Mouse (Mus musculus): ENCODE measurements around the gene Hist1h3b. TPM values are rescaled to one million over a fixed set of nuclear protein-coding genes. Genes with fewer than 3 reads are reported as not detected.

Gene Hist1h3b
- polyA plus RNA-seq, 1 experiment from 2014 or later, result 6.7 TPM

GRCm38 (mm10) chr13:23729192-23729525, 22.9 kb upstream of the Hist1h3b start:
- no peaks in the 10 kb centered on the region for H3K9me3 ChIP-seq (ENCODE audit: control insufficient read depth, low read length)
- H3K27ac ChIP-seq (replicated peaks in 1 of 2; ENCODE audit: control insufficient read depth in 1 of 2, insufficient read depth in 1 of 2, low read depth in 2 of 2, low read length in 2 of 2), result no peak overlapping the region
- H3K27me3 ChIP-seq (ENCODE audit: control insufficient read depth, insufficient read depth, low read length), result no peaks in the 10 kb centered on the region
- no peak overlapping the region for H3K4me2 ChIP-seq (ENCODE audit: low read length)
- H3K36me3 ChIP-seq (ENCODE audit: control insufficient read depth, insufficient read depth, low read length), result no peaks in the 10 kb centered on the region
- no peak overlapping the region for H3K4me3 ChIP-seq (ENCODE audit: control insufficient read depth in 1 of 2, insufficient read depth in 1 of 2, low read depth in 1 of 2, low read length in 2 of 2)
- WGBS, result 86% methylated on average over 9 of the region's 9 CpGs
- H3K4me1 ChIP-seq (ENCODE audit: control insufficient read depth in 2 of 2, insufficient read depth in 2 of 2, low read length in 2 of 2), result peaks cover 10 to 11% of the 10 kb centered on the region in 2 experiments
- no peak overlapping the region for H3K9ac ChIP-seq (ENCODE audit: low read length)
- ATAC-seq (ENCODE audit: insufficient number of reproducible peaks, insufficient read depth, low FRiP score, low read depth), result no peak

GRCm38 (mm10) chr13:23729706-23730105, 22.4 kb upstream of the Hist1h3b start:
- WGBS, result 95% methylated on average over 5 of the region's 5 CpGs
- no peak overlapping the region for H3K9ac ChIP-seq (ENCODE audit: low read length)
- no peak for ATAC-seq (ENCODE audit: insufficient number of reproducible peaks, insufficient read depth, low FRiP score, low read depth)
- no peak overlapping the region for H3K27ac ChIP-seq (replicated peaks in 1 of 2; ENCODE audit: control insufficient read depth in 1 of 2, insufficient read depth in 1 of 2, low read depth in 2 of 2, low read length in 2 of 2)
- peaks cover 7% of the 10 kb centered on the region in 2 experiments for H3K4me1 ChIP-seq (ENCODE audit: control insufficient read depth in 2 of 2, insufficient read depth in 2 of 2, low read length in 2 of 2)
- H3K36me3 ChIP-seq (ENCODE audit: control insufficient read depth, insufficient read depth, low read length), result no peaks in the 10 kb centered on the region
- no peaks in the 10 kb centered on the region for H3K9me3 ChIP-seq (ENCODE audit: control insufficient read depth, low read length)
- H3K4me2 ChIP-seq (ENCODE audit: low read length), result no peak overlapping the region
- H3K27me3 ChIP-seq (ENCODE audit: control insufficient read depth, insufficient read depth, low read length), result no peaks in the 10 kb centered on the region
- H3K4me3 ChIP-seq (ENCODE audit: control insufficient read depth in 1 of 2, insufficient read depth in 1 of 2, low read depth in 1 of 2, low read length in 2 of 2), result no peak overlapping the region

- H3K9ac ChIP-seq (ENCODE audit: low read length), result no peak overlapping the region
- H3K27ac ChIP-seq (replicated peaks in 1 of 2; ENCODE audit: control insufficient read depth in 1 of 2, insufficient read depth in 1 of 2, low read depth in 2 of 2, low read length in 2 of 2), result no peak overlapping the region
- no peak for ATAC-seq (ENCODE audit: insufficient number of reproducible peaks, insufficient read depth, low FRiP score, low read depth)
- no peaks in the 10 kb centered on the region for H3K9me3 ChIP-seq (ENCODE audit: control insufficient read depth, low read length)
- 0 out of 2 replicates have a peak overlapping the region, but pooled peaks have one; percentile 8 for H3K4me2 ChIP-seq (ENCODE audit: low read length)
- no peak overlapping the region for H3K4me3 ChIP-seq (ENCODE audit: control insufficient read depth in 1 of 2, insufficient read depth in 1 of 2, low read depth in 1 of 2, low read length in 2 of 2)
- 11% methylated on average over 8 of the region's 8 CpGs for WGBS
- peaks cover 4 to 5% of the 10 kb centered on the region in 2 experiments; a peak in 3 of 4 replicates for H3K4me1 ChIP-seq (ENCODE audit: control insufficient read depth in 2 of 2, insufficient read depth in 2 of 2, low read length in 2 of 2)
- H3K36me3 ChIP-seq (ENCODE audit: control insufficient read depth, insufficient read depth, low read length), result no peaks in the 10 kb centered on the region
- H3K27me3 ChIP-seq (ENCODE audit: control insufficient read depth, insufficient read depth, low read length), result no peaks in the 10 kb centered on the region
Measured at GRCm38 (mm10) chr13:23730479-23730878, 21.6 kb upstream of the Hist1h3b start.

GRCm38 (mm10) chr13:23732156-23732804, 19.8 kb upstream of the Hist1h3b start:
- Histone ChIP-seq H3K9me3 (ENCODE audit: control insufficient read depth, low read length) (no peaks in the 10 kb centered on the region), H3K4me3 (ENCODE audit: control insufficient read depth in 1 of 2, insufficient read depth in 1 of 2, low read depth in 1 of 2, low read length in 2 of 2) (no peak overlapping the region), H3K4me2 (ENCODE audit: low read length) (no peak overlapping the region), H3K36me3 (ENCODE audit: control insufficient read depth, insufficient read depth, low read length) (no peaks in the 10 kb centered on the region), H3K9ac (ENCODE audit: low read length) (no peak overlapping the region), H3K27ac (replicated peaks in 1 of 2; ENCODE audit: control insufficient read depth in 1 of 2, insufficient read depth in 1 of 2, low read depth in 2 of 2, low read length in 2 of 2) (no peak overlapping the region), H3K4me1 (ENCODE audit: control insufficient read depth in 2 of 2, insufficient read depth in 2 of 2, low read length in 2 of 2) (peaks cover 4 to 5% of the 10 kb centered on the region in 2 experiments; a peak in 3 of 4 replicates), H3K27me3 (ENCODE audit: control insufficient read depth, insufficient read depth, low read length) (no peaks in the 10 kb centered on the region)
- no peak for ATAC-seq (ENCODE audit: insufficient number of reproducible peaks, insufficient read depth, low FRiP score, low read depth)
- 23% methylated on average over 8 of the region's 8 CpGs for WGBS

GRCm38 (mm10) chr13:23737091-23737490, 15.0 kb upstream of the Hist1h3b start:
- H3K36me3 ChIP-seq (ENCODE audit: control insufficient read depth, insufficient read depth, low read length), result no peaks in the 10 kb centered on the region
- H3K4me3 ChIP-seq (ENCODE audit: control insufficient read depth in 1 of 2, insufficient read depth in 1 of 2, low read depth in 1 of 2, low read length in 2 of 2), result no peak overlapping the region
- no peaks in the 10 kb centered on the region for H3K9me3 ChIP-seq (ENCODE audit: control insufficient read depth, low read length)
- no peak overlapping the region for H3K9ac ChIP-seq (ENCODE audit: low read length)
- 90% methylated on average over 5 of the region's 5 CpGs for WGBS
- no peaks in the 10 kb centered on the region for H3K27me3 ChIP-seq (ENCODE audit: control insufficient read depth, insufficient read depth, low read length)
- H3K4me1 ChIP-seq (ENCODE audit: control insufficient read depth in 2 of 2, insufficient read depth in 2 of 2, low read length in 2 of 2), result peaks cover 0 to 15% of the 10 kb centered on the region in 2 experiments; a peak in 1 of 4 replicates
- H3K27ac ChIP-seq (replicated peaks in 1 of 2; ENCODE audit: control insufficient read depth in 1 of 2, insufficient read depth in 1 of 2, low read depth in 2 of 2, low read length in 2 of 2), result no peak overlapping the region
- no peak for ATAC-seq (ENCODE audit: insufficient number of reproducible peaks, insufficient read depth, low FRiP score, low read depth)
- no peak overlapping the region for H3K4me2 ChIP-seq (ENCODE audit: low read length)

- peak overlapping the region; percentile 51 to 86; a peak in 3 of 4 replicates for H3K4me3 ChIP-seq (ENCODE audit: control insufficient read depth in 1 of 2, insufficient read depth in 1 of 2, low read depth in 1 of 2, low read length in 2 of 2)
- H3K27ac ChIP-seq (replicated peaks in 1 of 2; ENCODE audit: control insufficient read depth in 1 of 2, insufficient read depth in 1 of 2, low read depth in 2 of 2, low read length in 2 of 2), result peak overlapping the region; percentile 99
- ATAC-seq (ENCODE audit: insufficient number of reproducible peaks, insufficient read depth, low FRiP score, low read depth), result no peak
- WGBS, result 18% methylated on average over 4 of the region's 4 CpGs
- peak overlapping the region; percentile 75 for H3K4me2 ChIP-seq (ENCODE audit: low read length)
- no peaks in the 10 kb centered on the region for H3K36me3 ChIP-seq (ENCODE audit: control insufficient read depth, insufficient read depth, low read length)
- peaks cover 0 to 15% of the 10 kb centered on the region in 2 experiments; a peak in 1 of 4 replicates for H3K4me1 ChIP-seq (ENCODE audit: control insufficient read depth in 2 of 2, insufficient read depth in 2 of 2, low read length in 2 of 2)
- no peaks in the 10 kb centered on the region for H3K27me3 ChIP-seq (ENCODE audit: control insufficient read depth, insufficient read depth, low read length)
- peak overlapping the region; percentile 95 for H3K9ac ChIP-seq (ENCODE audit: low read length)
- no peaks in the 10 kb centered on the region for H3K9me3 ChIP-seq (ENCODE audit: control insufficient read depth, low read length)
Measured at GRCm38 (mm10) chr13:23738041-23738440, 14.0 kb upstream of the Hist1h3b start.

- Histone ChIP-seq H3K9me3 (ENCODE audit: control insufficient read depth, low read length) (no peaks in the 10 kb centered on the region), H3K27me3 (ENCODE audit: control insufficient read depth, insufficient read depth, low read length) (no peaks in the 10 kb centered on the region), H3K9ac (ENCODE audit: low read length) (peak within 1 kb of the TSS; percentile 95), H3K4me3 (ENCODE audit: control insufficient read depth in 1 of 2, insufficient read depth in 1 of 2, low read depth in 1 of 2, low read length in 2 of 2) (peak within 1 kb of the TSS; percentile 51 to 86), H3K4me1 (ENCODE audit: control insufficient read depth in 2 of 2, insufficient read depth in 2 of 2, low read length in 2 of 2) (peaks cover 0 to 15% of the 10 kb centered on the region in 2 experiments; a peak in 1 of 4 replicates), H3K36me3 (ENCODE audit: control insufficient read depth, insufficient read depth, low read length) (no peaks in the 10 kb centered on the region), H3K27ac (replicated peaks in 1 of 2; ENCODE audit: control insufficient read depth in 1 of 2, insufficient read depth in 1 of 2, low read depth in 2 of 2, low read length in 2 of 2) (peak within 1 kb of the TSS; percentile 99), H3K4me2 (ENCODE audit: low read length) (peak within 1 kb of the TSS; percentile 75)
- under 1% methylated on average over 29 of the region's 38 CpGs for WGBS
- ATAC-seq (ENCODE audit: insufficient number of reproducible peaks, insufficient read depth, low FRiP score, low read depth), result peak; percentile 91
Measured at GRCm38 (mm10) chr13:23738677-23739068, 13.4 kb upstream of the Hist1h3b start, which contains the start of gene Hist1h1c. TSS of gene Hist1h1c (plus strand) at chr13:23738808.

Data from heart, embryonic 14.5 days (tissue).